Mouse (Mus musculus): ENCODE data around the gene Txnrd1.

- TF ChIP-seq CTCF (IDR thresholded peaks at IDR 0.05; ENCODE audit: borderline replicate concordance, insufficient read depth, low read length) = no peak
- no peak for TF ChIP-seq POLR2A (IDR thresholded peaks at IDR 0.05; ENCODE audit: low read depth, low read length)
Observed at GRCm38 (mm10) chr10:82844090-82844489, 10.3 kb downstream of the Txnrd1 start.

All from embryonic fibroblast, embryonic 13.5 days (primary cell).